Mouse (Mus musculus): ENCODE measurements around the gene Ttc6. TPM values are rescaled to one million over a fixed set of nuclear protein-coding genes. Genes with fewer than 3 reads are reported as not detected.

The Ttc6 gene
- polyA plus RNA-seq, 1 experiment from 2014 or later, result 0.43 TPM

DNA sequence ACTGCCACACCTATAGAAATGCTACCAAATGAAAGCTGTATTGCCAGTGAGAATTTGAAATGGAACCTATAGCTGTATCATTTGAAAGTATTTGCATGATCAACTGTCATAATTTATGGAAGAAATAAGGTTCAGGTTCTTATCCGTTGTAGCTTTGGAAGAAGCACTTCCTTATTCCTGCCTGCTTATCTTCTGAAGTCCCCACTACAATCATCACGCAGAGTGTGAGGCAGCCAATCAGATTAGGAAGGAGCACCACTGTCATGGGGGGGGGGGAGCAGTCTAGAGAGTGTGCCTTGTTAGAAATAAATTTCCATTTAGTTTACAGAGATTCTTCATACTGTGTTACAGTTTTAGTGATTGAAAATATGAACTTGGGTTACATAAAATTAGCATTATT is 108.5 kb downstream of the Ttc6 start:
- WGBS, result 64% methylated on average over 2 of the region's 2 CpGs
- Histone ChIP-seq H3K4me3 (ENCODE audit: low read depth, low read length) (no peak overlapping the region), H3K4me1 (replicated peaks; ENCODE audit: control insufficient read depth, insufficient read depth, low read length) (no peaks in the 10 kb centered on the region), H3K9ac (ENCODE audit: low read depth, low read length) (no peak overlapping the region), H3K9me3 (ENCODE audit: control insufficient read depth) (no peaks in the 10 kb centered on the region), H3K4me2 (replicated peaks; ENCODE audit: low read depth) (no peak overlapping the region), H3K27me3 (replicated peaks; ENCODE audit: control insufficient read depth, insufficient read depth, low read length) (no peaks in the 10 kb centered on the region), H3K27ac (ENCODE audit: low read depth, low read length) (no peak overlapping the region), H3K36me3 (ENCODE audit: control insufficient read depth, insufficient read depth) (no peaks in the 10 kb centered on the region)
- no peak for ATAC-seq
- no peak for TF ChIP-seq CTCF (IDR thresholded peaks at IDR 0.05; ENCODE audit: low read depth)

DNA sequence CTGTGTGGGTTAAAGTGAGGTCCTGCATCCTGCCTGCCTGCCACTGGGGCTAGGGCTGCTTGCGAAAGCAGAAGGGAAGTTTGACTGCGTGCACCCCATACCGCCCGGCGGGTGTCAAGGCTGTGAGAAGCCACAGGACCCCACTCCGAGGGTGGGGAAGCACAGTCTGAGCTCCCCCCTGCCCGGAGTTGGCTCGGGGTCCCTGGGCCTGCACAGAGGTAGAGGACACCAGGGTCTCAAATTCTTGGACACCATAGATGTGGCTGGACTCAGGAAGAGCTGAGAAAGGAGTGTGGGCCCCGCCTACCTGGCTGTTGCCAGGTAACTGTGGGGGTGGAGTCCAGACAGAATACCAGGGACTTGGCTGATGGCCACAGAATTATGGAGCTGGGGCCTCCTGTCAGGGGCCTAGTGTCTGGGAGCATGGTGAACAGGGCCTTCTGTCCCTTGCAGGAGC is 121.1 kb downstream of the Ttc6 start:
- no peaks in the 10 kb centered on the region for H3K9me3 ChIP-seq (ENCODE audit: control insufficient read depth)
- peak overlapping the region; percentile 22; the same call in 1 of the 2 replicates for H3K4me2 ChIP-seq (replicated peaks; ENCODE audit: low read depth)
- TF ChIP-seq CTCF (IDR thresholded peaks at IDR 0.05; ENCODE audit: low read depth), result no peak
- peak; percentile 92 for ATAC-seq
- H3K27ac ChIP-seq (ENCODE audit: low read depth, low read length), result no peak overlapping the region
- no peak overlapping the region for H3K9ac ChIP-seq (ENCODE audit: low read depth, low read length)
- no peaks in the 10 kb centered on the region for H3K4me1 ChIP-seq (replicated peaks; ENCODE audit: control insufficient read depth, insufficient read depth, low read length)
- WGBS, result 36% methylated on average over 9 of the region's 9 CpGs
- H3K27me3 ChIP-seq (replicated peaks; ENCODE audit: control insufficient read depth, insufficient read depth, low read length), result no peaks in the 10 kb centered on the region
- H3K4me3 ChIP-seq (ENCODE audit: low read depth, low read length), result no peak overlapping the region
- no peaks in the 10 kb centered on the region for H3K36me3 ChIP-seq (ENCODE audit: control insufficient read depth, insufficient read depth)

DNA sequence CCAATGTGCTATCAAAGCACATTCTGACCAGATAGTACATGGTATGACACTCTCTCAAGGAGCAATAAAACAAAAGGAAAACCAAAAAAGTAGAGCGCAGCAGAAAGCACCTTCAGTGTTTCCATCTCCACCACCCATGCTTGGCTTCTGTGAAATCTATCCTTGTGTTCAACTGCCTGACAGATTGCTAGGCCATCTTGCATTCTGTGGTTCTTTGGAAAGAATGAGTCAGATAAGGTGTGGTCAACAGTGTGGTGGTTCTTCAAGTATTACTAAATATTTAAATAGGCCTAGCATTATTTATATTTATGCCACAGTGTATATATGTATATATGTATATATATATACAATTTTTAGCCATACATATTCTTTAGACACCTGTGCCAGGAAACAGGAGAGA is 146.1 kb downstream of the Ttc6 start:
- H3K9me3 ChIP-seq (ENCODE audit: control insufficient read depth), result no peaks in the 10 kb centered on the region
- no peak overlapping the region for H3K4me3 ChIP-seq (ENCODE audit: low read depth, low read length)
- no peak for TF ChIP-seq CTCF (IDR thresholded peaks at IDR 0.05; ENCODE audit: low read depth)
- no peak overlapping the region for H3K27ac ChIP-seq (ENCODE audit: low read depth, low read length)
- H3K4me2 ChIP-seq (replicated peaks; ENCODE audit: low read depth), result no peak overlapping the region
- H3K4me1 ChIP-seq (replicated peaks; ENCODE audit: control insufficient read depth, insufficient read depth, low read length), result no peaks in the 10 kb centered on the region
- 97% methylated on average over 1 of the region's 1 CpGs for WGBS
- no peak for ATAC-seq
- no peaks in the 10 kb centered on the region for H3K27me3 ChIP-seq (replicated peaks; ENCODE audit: control insufficient read depth, insufficient read depth, low read length)
- no peak overlapping the region for H3K9ac ChIP-seq (ENCODE audit: low read depth, low read length)
- H3K36me3 ChIP-seq (ENCODE audit: control insufficient read depth, insufficient read depth), result no peaks in the 10 kb centered on the region

DNA sequence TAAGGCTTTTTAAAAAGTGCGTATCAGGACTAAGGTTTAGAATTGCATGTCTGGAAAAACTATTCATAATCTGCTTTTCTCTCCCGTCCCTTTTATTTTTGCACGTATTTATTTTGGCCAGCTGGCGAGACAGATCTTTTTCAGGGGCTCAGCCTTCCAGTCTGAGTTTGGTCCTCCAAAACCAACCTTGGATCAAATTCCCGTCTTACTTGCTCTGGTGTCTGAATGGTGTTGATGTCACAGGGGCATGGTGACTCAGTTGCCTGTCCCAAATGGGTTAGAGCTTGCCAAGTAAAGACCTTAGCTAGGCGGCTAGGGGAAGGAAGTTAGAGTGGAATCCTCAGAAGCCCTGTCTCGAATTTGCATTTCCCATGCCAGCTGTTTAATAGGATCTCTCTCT is 200.8 kb downstream of the Ttc6 start:
- Histone ChIP-seq H3K36me3 (ENCODE audit: control insufficient read depth, insufficient read depth) (no peaks in the 10 kb centered on the region), H3K27me3 (replicated peaks; ENCODE audit: control insufficient read depth, insufficient read depth, low read length) (no peaks in the 10 kb centered on the region), H3K9me3 (ENCODE audit: control insufficient read depth) (no peaks in the 10 kb centered on the region), H3K9ac (ENCODE audit: low read depth, low read length) (no peak overlapping the region), H3K4me1 (replicated peaks; ENCODE audit: control insufficient read depth, insufficient read depth, low read length) (no peaks in the 10 kb centered on the region), H3K4me3 (ENCODE audit: low read depth, low read length) (no peak overlapping the region), H3K27ac (ENCODE audit: low read depth, low read length) (no peak overlapping the region), H3K4me2 (replicated peaks; ENCODE audit: low read depth) (no peak overlapping the region)
- TF ChIP-seq CTCF (IDR thresholded peaks at IDR 0.05; ENCODE audit: low read depth), result no peak
- WGBS, result 86% methylated on average over 7 of the region's 7 CpGs
- no peak for ATAC-seq

DNA sequence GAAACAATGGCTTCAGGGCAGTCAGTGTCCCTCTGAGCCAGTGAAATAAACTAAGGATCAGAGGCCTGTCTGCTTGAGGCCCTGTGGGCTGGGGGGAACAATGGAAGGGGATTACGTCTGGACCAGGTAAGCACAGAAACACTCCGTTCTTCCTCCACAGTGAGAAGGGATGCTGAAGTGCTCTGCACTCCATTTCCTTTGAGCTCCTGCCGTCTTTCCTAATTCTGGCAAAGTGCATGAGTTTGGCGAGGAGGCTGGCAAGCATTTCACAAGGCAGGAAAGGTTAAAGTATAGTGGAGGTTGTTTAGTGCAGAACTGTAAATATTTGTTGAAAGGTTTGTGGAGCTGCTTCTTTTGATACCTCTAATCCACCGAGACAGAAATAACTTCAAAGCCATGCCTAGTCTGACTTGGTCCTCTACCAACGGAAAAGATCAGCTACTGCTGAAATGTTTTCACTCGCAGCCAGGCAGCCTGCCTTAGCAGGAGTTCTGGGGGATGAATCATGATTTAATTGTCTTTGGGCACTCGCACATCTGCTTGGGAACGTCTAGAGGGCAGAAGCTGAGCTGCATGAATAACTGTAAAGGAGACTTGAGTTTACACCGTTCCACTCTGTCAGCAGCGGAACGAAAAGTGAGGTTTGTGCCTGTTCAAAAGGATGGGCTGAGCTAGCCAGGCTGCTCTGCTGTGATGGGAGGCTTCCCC is 212.5 kb downstream of the Ttc6 start:
- Histone ChIP-seq H3K27ac (ENCODE audit: low read depth, low read length) (no peak overlapping the region), H3K27me3 (replicated peaks; ENCODE audit: control insufficient read depth, insufficient read depth, low read length) (no peaks in the 10 kb centered on the region), H3K9ac (ENCODE audit: low read depth, low read length) (no peak overlapping the region), H3K4me3 (ENCODE audit: low read depth, low read length) (no peak overlapping the region), H3K4me1 (replicated peaks; ENCODE audit: control insufficient read depth, insufficient read depth, low read length) (no peaks in the 10 kb centered on the region), H3K9me3 (ENCODE audit: control insufficient read depth) (no peaks in the 10 kb centered on the region), H3K4me2 (replicated peaks; ENCODE audit: low read depth) (no peak overlapping the region), H3K36me3 (ENCODE audit: control insufficient read depth, insufficient read depth) (no peaks in the 10 kb centered on the region)
- no peak for TF ChIP-seq CTCF (IDR thresholded peaks at IDR 0.05; ENCODE audit: low read depth)
- WGBS, result 19% methylated on average over 12 of the region's 12 CpGs
- no peak for ATAC-seq

DNA sequence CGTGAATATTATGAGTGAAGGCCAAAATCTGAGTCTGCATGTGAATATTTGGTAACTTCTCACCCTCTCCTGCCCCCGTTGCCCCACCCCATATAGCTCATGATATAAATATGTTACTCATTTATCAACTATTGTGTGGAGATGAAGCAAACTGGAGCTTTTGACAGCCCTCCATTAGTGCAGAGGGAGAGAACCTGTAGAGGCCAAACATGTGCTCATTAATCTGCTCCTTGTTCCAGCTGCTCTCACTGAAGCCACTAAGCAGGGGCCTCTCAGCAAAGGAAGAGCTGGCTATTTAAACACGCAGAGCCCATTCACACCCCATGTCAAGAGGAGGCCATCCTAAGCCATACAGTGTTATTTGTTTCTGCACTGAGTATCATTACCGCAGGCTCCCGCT is 218.0 kb downstream of the Ttc6 start:
- Histone ChIP-seq H3K4me1 (replicated peaks; ENCODE audit: control insufficient read depth, insufficient read depth, low read length) (no peaks in the 10 kb centered on the region), H3K27ac (ENCODE audit: low read depth, low read length) (no peak overlapping the region), H3K4me3 (ENCODE audit: low read depth, low read length) (no peak overlapping the region), H3K4me2 (replicated peaks; ENCODE audit: low read depth) (no peak overlapping the region), H3K36me3 (ENCODE audit: control insufficient read depth, insufficient read depth) (no peaks in the 10 kb centered on the region), H3K9me3 (ENCODE audit: control insufficient read depth) (no peaks in the 10 kb centered on the region), H3K9ac (ENCODE audit: low read depth, low read length) (no peak overlapping the region), H3K27me3 (replicated peaks; ENCODE audit: control insufficient read depth, insufficient read depth, low read length) (no peaks in the 10 kb centered on the region)
- no peak for ATAC-seq
- no peak for TF ChIP-seq CTCF (IDR thresholded peaks at IDR 0.05; ENCODE audit: low read depth)
- 69% methylated on average over 5 of the region's 5 CpGs for WGBS

Data from intestine, postnatal 0 days (tissue).